Mouse (Mus musculus) heart, postnatal 0 days (tissue): ENCODE results near the gene Nln.

Experiments
- CTCF ChIP-seq: IDR thresholded peaks from 2 replicates; pipeline ENCODE4 v1.5.1; 2016; ENCODE audit warnings: antibody characterized with exemption, control low read depth, low read depth
- EP300 ChIP-seq: IDR thresholded peaks from 2 replicates; pipeline ENCODE4 v1.6.1; 2016; ENCODE audit warnings: antibody characterized with exemption, low read depth

- TF ChIP-seq CTCF = no peak
- no peak for TF ChIP-seq EP300
Measured at GRCm38 (mm10) chr13:104035651-104036050, 73.8 kb downstream of the Nln start.
